Mouse (Mus musculus) kidney, embryonic 14.5 days (tissue): ENCODE measurements around the gene C1qbp. TPM values are rescaled to one million over a fixed set of nuclear protein-coding genes. Genes with fewer than 3 reads are reported as not detected.

Experiments
- ATAC-seq: fragments of 200-750 bp; cut with Nextera tagmentation; 2 replicates; pipeline ENCODE4 v1.8.0; 2017; ENCODE audit warnings: moderate number of reproducible peaks, mild to moderate bottlenecking, moderate TSS enrichment, moderate library complexity; ENCODE audit not compliant: low FRiP score, low TSS enrichment
- H3K27ac ChIP-seq: fragments of 300-500 bp; sonication (generic); 2 replicates; pipeline ENCODE4 v1.5.1; 2014; ENCODE audit warnings: low read depth, mild to moderate bottlenecking, low read length, moderate library complexity, mixed read lengths
- H3K27me3 ChIP-seq: fragments of 300-500 bp; sonication (generic); 2 replicates; pipeline ENCODE4 v1.6.1; 2014; ENCODE audit warnings: mild to moderate bottlenecking, low read length; ENCODE audit not compliant: control insufficient read depth, insufficient read depth
- H3K36me3 ChIP-seq: fragments of 300-500 bp; sonication (generic); 2 replicates; pipeline ENCODE4 v1.6.1; 2014; ENCODE audit warnings: low read length, mixed read lengths; ENCODE audit not compliant: control insufficient read depth, insufficient read depth
- H3K4me1 ChIP-seq: fragments of 300-500 bp; sonication (generic); 2 replicates; pipeline ENCODE4 v1.6.1; 2014; ENCODE audit warnings: low read length, mixed read lengths; ENCODE audit not compliant: control insufficient read depth, insufficient read depth
- H3K4me2 ChIP-seq: fragments of 300-500 bp; sonication (generic); replicated peaks from 2 replicates; pipeline ENCODE4 v1.6.1; 2014; ENCODE audit warnings: low read depth, mild to moderate bottlenecking, low read length
- H3K4me3 ChIP-seq: fragments of 300-500 bp; sonication (generic); 2 replicates; pipeline ENCODE4 v1.5.1; 2014; ENCODE audit warnings: mild to moderate bottlenecking, low read length
- H3K9ac ChIP-seq: fragments of 300-500 bp; sonication (generic); 2 replicates; pipeline ENCODE4 v1.6.1; 2014; ENCODE audit warnings: low read depth, mild to moderate bottlenecking, low read length, moderate library complexity
- H3K9me3 ChIP-seq: fragments of 300-500 bp; sonication (generic); 2 replicates; pipeline ENCODE4 v1.6.1; 2016; ENCODE audit warnings: low read length; ENCODE audit not compliant: control insufficient read depth
- WGBS: fragments of 180-500 bp; shearing (Covaris S2); extraction: QIAGEN DNeasy Blood & Tissue Kit; methylation state at CpG from one replicate; pipeline ENCODE4 v1.1.7; 2014; 5-methylcytosine and 5-hydroxymethylcytosine counted together
- polyA plus RNA-seq: library from polyadenylated mRNA; unstranded; fragments of >200 nt; fragmentation: Nextera tagmentation; extraction: Ambion mirVana; gene quantifications from 2 replicates; pipeline ENCODE4 v1.2.1, GENCODE M21; 2014

C1qbp gene
- polyA plus RNA-seq, 1 experiment from 2014 or later: 307 TPM

DNA sequence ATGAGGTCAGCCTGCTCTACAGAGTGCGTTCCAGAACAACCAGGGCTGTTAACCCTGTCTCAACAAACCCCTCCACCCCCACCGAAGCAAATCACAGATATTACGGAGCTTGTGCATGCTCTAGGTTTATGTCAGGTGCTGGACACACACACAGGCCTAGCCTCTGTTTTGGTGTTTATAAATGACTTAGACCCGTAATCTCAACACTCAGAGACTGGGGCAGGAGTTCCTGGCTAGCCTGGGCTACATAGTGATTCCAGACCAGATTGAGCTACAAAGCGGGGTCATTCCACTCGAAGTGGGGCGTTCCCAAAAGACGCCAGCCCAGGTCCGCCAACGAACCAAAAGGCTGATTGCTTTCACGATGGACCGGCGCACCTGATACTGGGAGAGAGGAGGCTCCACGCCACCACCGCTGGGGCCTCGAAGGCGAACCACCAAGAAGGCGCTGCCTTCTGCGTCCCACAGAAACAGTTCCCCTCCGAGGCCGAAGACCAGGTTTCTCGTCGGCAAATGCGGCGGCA is 13.5 kb downstream of the C1qbp start:
- peak; percentile 8; the same call in 1 of the 2 replicates for ATAC-seq
- H3K9ac ChIP-seq: peak overlapping the region; percentile 94
- H3K36me3 ChIP-seq: peaks cover 35% of the 10 kb centered on the region
- no peaks in the 10 kb centered on the region for H3K27me3 ChIP-seq
- H3K4me3 ChIP-seq: peak overlapping the region; percentile 97
- H3K4me1 ChIP-seq: peaks cover 5% of the 10 kb centered on the region
- peak overlapping the region; percentile 88 for H3K27ac ChIP-seq
- peak overlapping the region; percentile 73 for H3K4me2 ChIP-seq
- no peaks in the 10 kb centered on the region for H3K9me3 ChIP-seq
- WGBS: under 1% methylated on average over 25 of the region's 25 CpGs

DNA sequence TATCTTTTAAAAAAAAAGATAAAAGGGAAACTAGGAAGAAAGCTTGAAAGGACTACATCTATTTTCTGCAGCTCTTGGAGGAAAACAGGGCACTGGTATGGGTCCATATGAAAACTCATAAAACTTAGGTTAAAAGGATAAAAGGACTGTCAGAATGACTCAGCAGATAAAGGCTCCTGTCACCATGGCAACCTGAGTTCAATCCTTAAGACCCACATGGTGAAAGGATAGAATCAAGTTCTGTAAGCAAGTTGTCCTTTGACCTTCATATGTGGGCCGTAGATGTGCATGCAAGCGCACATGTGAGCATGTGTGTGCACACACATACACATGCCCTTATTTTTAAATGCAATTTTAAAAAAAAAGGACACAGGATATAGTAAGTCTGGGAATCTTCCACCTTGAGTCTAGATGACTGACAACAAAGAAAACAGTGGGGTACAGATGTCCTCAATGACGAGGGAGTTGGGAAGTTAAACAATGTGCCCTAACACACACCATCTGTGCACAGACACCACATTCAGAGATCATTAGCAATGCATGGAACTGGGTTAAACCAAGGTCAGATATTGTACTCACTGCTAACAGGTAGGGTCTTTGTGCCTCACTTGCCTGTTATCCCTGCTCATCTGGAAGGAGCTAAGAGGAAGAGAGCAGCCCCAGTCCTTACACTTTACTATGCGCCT is 18.5 kb downstream of the C1qbp start:
- H3K27me3 ChIP-seq: no peaks in the 10 kb centered on the region
- H3K27ac ChIP-seq: no peak overlapping the region
- H3K9ac ChIP-seq: no peak overlapping the region
- H3K4me3 ChIP-seq: no peak overlapping the region
- WGBS: 82% methylated on average over 4 of the region's 4 CpGs
- peaks cover 5% of the 10 kb centered on the region for H3K4me1 ChIP-seq
- no peak for ATAC-seq
- H3K36me3 ChIP-seq: peaks cover 71% of the 10 kb centered on the region
- no peak overlapping the region for H3K4me2 ChIP-seq
- no peaks in the 10 kb centered on the region for H3K9me3 ChIP-seq

DNA sequence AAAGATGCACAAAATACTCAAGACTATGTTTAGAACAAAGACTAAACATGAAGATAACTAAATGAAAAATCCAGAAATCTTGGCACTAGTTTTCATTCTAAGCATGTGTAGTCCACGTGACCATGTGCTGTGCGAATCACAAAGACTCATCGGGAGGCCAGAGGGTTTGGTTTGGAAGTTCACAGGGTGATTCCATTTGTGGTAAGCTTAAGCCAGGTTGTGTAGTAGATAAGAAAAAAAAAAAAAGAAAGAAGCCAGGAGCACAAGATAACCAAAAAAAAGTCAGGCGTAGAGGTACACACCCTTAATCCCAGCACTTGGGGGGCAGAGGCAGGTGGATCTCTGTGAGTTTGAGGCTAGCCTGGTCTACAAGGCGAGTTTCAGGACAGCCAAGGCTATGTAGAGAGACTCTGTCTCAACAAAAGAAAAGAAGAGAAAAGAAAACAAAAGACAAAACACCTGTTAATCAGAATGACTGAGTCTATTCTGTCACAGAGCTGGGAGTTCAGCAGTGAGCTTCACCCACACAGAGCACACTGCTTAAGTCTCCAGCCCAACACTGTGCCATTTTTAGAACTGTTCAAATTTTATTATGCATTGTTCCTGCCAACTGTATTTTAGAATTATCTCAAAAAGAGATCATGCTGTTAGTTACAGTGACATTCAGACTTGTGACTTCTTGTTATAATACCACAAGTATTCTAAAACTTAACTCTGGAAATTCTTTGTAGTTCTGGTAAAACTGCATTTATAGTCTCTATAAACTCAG is 21.9 kb downstream of the C1qbp start:
- Histone ChIP-seq H3K4me1 (no peaks in the 10 kb centered on the region), H3K4me2 (no peak overlapping the region), H3K27me3 (no peaks in the 10 kb centered on the region), H3K4me3 (no peak overlapping the region), H3K36me3 (peaks cover 91% of the 10 kb centered on the region), H3K9me3 (no peaks in the 10 kb centered on the region), H3K9ac (no peak overlapping the region), H3K27ac (no peak overlapping the region)
- no peak for ATAC-seq
- 95% methylated on average over 5 of the region's 5 CpGs for WGBS

DNA sequence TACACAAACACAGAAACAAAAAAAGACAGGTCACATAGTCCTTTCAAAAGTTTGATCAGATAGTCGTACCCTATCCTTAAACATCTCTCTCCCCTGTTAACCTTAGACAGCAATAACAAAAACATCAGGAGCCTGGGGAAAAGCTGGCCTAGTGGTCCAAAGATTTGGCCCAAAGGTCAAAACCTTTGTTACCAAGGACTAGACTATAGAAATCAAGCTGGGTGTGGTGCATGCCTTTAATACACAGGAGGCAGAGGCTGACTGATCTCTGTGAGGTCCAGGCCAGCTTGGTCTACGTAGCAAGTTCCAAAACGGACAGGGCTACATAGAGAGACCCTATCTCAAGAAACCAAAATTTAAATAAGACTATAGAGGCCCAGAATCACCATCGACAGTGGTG is 28.1 kb downstream of the C1qbp start:
- ATAC-seq: no peak
- Histone ChIP-seq H3K36me3 (peaks cover 93% of the 10 kb centered on the region), H3K27me3 (no peaks in the 10 kb centered on the region), H3K4me2 (no peak overlapping the region), H3K9ac (no peak overlapping the region), H3K27ac (no peak overlapping the region), H3K4me1 (no peaks in the 10 kb centered on the region), H3K4me3 (no peak overlapping the region), H3K9me3 (no peaks in the 10 kb centered on the region)
- 89% methylated on average over 4 of the region's 4 CpGs for WGBS

DNA sequence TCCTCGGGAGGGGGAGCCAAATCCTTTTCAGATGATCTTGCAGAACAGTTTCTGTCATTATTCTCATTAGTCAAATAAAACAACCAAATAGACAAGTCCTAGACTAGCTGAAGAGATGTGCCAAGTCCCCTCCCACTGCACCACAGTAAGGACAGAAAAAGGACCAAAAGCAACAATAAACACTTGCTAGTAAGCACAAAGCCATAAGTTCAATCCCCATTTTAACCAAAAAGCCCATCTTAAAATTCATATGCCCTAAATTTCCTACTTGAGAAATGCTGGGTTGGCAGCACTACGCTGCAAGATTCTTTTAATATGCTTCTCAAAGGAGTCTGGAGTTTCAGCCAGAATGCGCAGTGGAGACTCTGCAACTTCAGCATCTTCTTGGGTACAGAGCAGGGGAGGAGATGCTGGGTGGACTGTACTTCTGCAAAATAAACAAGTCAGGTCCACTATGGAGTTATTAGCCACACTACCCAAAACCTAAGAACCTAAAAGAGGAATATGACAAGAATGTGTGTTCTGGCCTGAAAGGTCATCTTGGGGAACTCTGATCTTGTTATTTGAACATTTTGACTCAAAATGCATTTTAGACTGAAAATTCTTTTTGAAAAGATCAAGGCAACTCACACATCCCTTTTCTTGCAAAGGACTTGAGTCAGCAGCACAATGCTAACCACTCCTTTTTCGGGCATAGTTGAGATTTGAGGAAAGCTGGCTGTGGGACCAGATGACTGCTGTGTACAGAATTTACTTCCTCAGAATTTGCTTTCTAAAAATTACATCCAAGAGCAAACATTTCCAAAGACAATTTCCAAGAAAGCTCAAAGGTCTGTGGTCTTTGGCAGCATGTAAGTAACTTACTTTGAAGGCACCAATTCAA is 37.6 kb downstream of the C1qbp start:
- Histone ChIP-seq H3K27me3 (no peaks in the 10 kb centered on the region), H3K9ac (no peak overlapping the region), H3K4me1 (no peaks in the 10 kb centered on the region), H3K27ac (no peak overlapping the region), H3K36me3 (peaks cover 91% of the 10 kb centered on the region), H3K9me3 (no peaks in the 10 kb centered on the region), H3K4me2 (no peak overlapping the region), H3K4me3 (no peak overlapping the region)
- no peak for ATAC-seq
- WGBS: 93% methylated on average over 4 of the region's 4 CpGs

DNA sequence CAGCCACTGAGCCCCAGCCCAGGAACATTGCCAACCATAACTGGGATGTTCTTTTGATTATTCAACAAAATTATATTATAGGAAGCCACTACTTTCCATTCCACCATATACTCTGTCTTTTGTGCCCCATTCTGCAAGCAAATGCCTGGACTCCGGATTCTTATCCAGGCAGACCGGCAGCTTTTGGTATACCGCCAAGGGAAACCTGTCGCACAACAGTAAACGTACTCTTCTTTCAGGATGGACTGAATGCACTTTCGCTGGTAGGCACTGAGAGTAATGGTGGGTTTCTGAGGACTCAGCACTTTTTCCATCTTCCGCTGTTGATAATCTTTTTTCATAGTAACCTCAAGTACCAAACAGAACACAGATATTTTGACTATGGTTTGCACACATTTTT is 39.2 kb downstream of the C1qbp start:
- peaks cover 90% of the 10 kb centered on the region for H3K36me3 ChIP-seq
- H3K27me3 ChIP-seq: no peaks in the 10 kb centered on the region
- H3K9me3 ChIP-seq: no peaks in the 10 kb centered on the region
- no peak overlapping the region for H3K4me2 ChIP-seq
- no peaks in the 10 kb centered on the region for H3K4me1 ChIP-seq
- 93% methylated on average over 7 of the region's 7 CpGs for WGBS
- H3K27ac ChIP-seq: no peak overlapping the region
- H3K4me3 ChIP-seq: no peak overlapping the region
- H3K9ac ChIP-seq: no peak overlapping the region
- ATAC-seq: no peak

DNA sequence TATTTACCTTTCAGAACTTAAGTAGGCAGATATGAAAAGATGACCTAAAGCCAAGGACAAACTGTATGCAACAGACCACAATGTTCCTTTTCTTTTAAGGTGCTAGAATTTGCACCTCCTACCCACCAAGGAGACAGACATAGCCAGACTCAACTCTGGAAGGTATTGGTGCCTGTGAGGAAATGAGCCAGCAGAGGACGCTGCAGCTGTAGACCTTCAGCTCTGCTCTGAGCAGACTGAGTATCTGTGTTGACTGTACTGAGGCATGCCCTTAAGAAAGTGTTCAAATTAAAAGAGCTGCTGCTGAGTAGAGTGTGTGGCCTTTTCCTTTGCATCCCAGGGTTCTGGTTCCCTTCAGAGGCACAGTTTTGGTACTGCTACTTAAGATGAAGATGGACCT is 40.2 kb downstream of the C1qbp start:
- H3K27ac ChIP-seq: no peak overlapping the region
- no peak overlapping the region for H3K9ac ChIP-seq
- no peaks in the 10 kb centered on the region for H3K9me3 ChIP-seq
- 95% methylated on average over 1 of the region's 1 CpGs for WGBS
- no peak overlapping the region for H3K4me2 ChIP-seq
- H3K36me3 ChIP-seq: peaks cover 89% of the 10 kb centered on the region
- H3K4me1 ChIP-seq: no peaks in the 10 kb centered on the region
- no peak for ATAC-seq
- no peaks in the 10 kb centered on the region for H3K27me3 ChIP-seq
- H3K4me3 ChIP-seq: no peak overlapping the region

DNA sequence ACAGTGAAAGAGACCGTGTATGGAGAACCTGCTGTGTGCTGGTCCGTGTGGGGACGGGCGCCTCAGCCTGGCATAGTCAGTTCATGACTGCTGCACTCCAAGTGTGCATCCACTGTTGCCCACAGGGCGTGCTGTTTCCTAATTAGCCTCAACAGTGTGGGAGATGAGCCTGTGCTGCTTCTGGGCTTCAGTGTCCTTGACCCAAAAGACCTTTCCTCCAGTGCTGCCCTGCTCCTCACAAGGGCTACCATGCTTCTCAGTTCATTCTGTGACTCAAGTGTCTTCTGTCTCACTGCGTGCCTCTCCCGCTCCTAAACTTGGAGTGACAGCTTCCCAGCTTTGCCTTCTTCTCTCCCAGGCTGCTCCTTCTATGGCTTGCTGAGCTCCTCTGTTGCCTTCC is 47.5 kb downstream of the C1qbp start:
- ATAC-seq: no peak
- Histone ChIP-seq H3K36me3 (peaks cover 71% of the 10 kb centered on the region), H3K4me3 (no peak overlapping the region), H3K9ac (no peak overlapping the region), H3K27me3 (no peaks in the 10 kb centered on the region), H3K4me2 (no peak overlapping the region), H3K27ac (no peak overlapping the region), H3K4me1 (no peaks in the 10 kb centered on the region), H3K9me3 (no peaks in the 10 kb centered on the region)
- WGBS: 95% methylated on average over 7 of the region's 7 CpGs
